Comparison of ENCODE assay signal across 16 mouse cellular contexts in genomic region chr3:52351901-52352300, GRCm38 (mm10).
"Had no signal": no experiment of that assay in that cellular context is flagged by ENCODE, and none has a peak within 500 bp of the region (broad histone marks: within the 10 kb centered on the region; RNA-seq: fewer than 3 reads in every experiment).

No protein-coding gene starts in this region.

- H3K9me3 ChIP-seq: neural tube, embryonic 13.5 days; neural tube, embryonic 15.5 days; stomach, embryonic 15.5 days had no signal

- H3K36me3 ChIP-seq: neural tube, embryonic 13.5 days; neural tube, embryonic 15.5 days; stomach, embryonic 15.5 days had no signal

- H3K27ac ChIP-seq: neural tube, embryonic 13.5 days; neural tube, embryonic 15.5 days; stomach, embryonic 15.5 days; stomach, postnatal 0 days had no signal

- DNase-seq: retina, postnatal 1 day; right cerebral cortex, adult 18-20 months; right cerebral cortex, postnatal 14 days; right cerebral cortex, postnatal 25 days; right cerebral cortex, postnatal 4 days; spleen, adult 18-20 months; thymus, adult 18-20 months; thymus, adult 2 months; thymus, postnatal 14 days; thymus, postnatal 25 days; thymus, postnatal 36 days; thymus, postnatal 4 days had no signal

- H3K9ac ChIP-seq: neural tube, embryonic 13.5 days; neural tube, embryonic 15.5 days; stomach, embryonic 15.5 days had no signal

- H3K4me3 ChIP-seq: neural tube, embryonic 13.5 days; neural tube, embryonic 15.5 days; stomach, embryonic 15.5 days had no signal

- H3K4me2 ChIP-seq: neural tube, embryonic 13.5 days; neural tube, embryonic 15.5 days; stomach, embryonic 15.5 days had no signal

- H3K27me3 ChIP-seq: neural tube, embryonic 13.5 days; neural tube, embryonic 15.5 days; stomach, embryonic 15.5 days had no signal
